Mouse (Mus musculus) small intestine, adult 2 months (tissue): ENCODE results near the gene Tm6sf1. TPM values are rescaled to one million over a fixed set of nuclear protein-coding genes. Genes with fewer than 3 reads are reported as not detected.

ENCODE experiments used
- H3K27ac ChIP-seq: fragments of 200-500 bp; 2 replicates; pipeline ENCODE4 v1.5.1; 2012; ENCODE audit warnings: low read depth, low read length, control low read depth, inconsistent platforms; ENCODE audit not compliant: insufficient read depth
- H3K27me3 ChIP-seq: fragments of 200-500 bp; 2 replicates; pipeline ENCODE4 v1.6.1; 2012; ENCODE audit warnings: mild to moderate bottlenecking, moderate library complexity, low read length, inconsistent platforms; ENCODE audit not compliant: control insufficient read depth, insufficient read depth
- H3K36me3 ChIP-seq: fragments of 200-500 bp; 2 replicates; pipeline ENCODE4 v1.6.1; 2012; ENCODE audit warnings: mild to moderate bottlenecking, low read length, control low read depth, inconsistent platforms; ENCODE audit not compliant: control insufficient read depth, insufficient read depth
- H3K4me1 ChIP-seq: fragments of 200-500 bp; 2 replicates; pipeline ENCODE4 v1.6.1; 2012; ENCODE audit warnings: low read length, inconsistent platforms, mixed read lengths; ENCODE audit not compliant: control insufficient read depth, insufficient read depth, insufficient read length
- H3K4me3 ChIP-seq: fragments of 200-500 bp; 2 replicates; pipeline ENCODE4 v1.5.1; 2012; ENCODE audit warnings: low read depth, mild to moderate bottlenecking, control low read depth, inconsistent platforms, low read length, moderate library complexity
- CTCF ChIP-seq: fragments of 200-500 bp; IDR thresholded peaks from 2 replicates; pipeline ENCODE4 v1.5.1; 2012; ENCODE audit warnings: low read depth, mild to moderate bottlenecking, control low read depth, inconsistent platforms, low read length, moderate library complexity, mixed read lengths; ENCODE audit not compliant: insufficient replicate concordance, insufficient read length; ENCODE audit errors: extremely low read depth
- POLR2A ChIP-seq: fragments of 200-500 bp; IDR thresholded peaks from 2 replicates; pipeline ENCODE4 v1.6.1; 2012; ENCODE audit warnings: low read depth, mild to moderate bottlenecking, control low read depth, inconsistent platforms, low read length, moderate library complexity
- WGBS: fragments of 180-500 bp; shearing (Covaris S2); methylation state at CpG from one replicate; pipeline ENCODE4 v1.1.7; 2018; 5-methylcytosine and 5-hydroxymethylcytosine counted together
- polyA plus RNA-seq: library from polyadenylated mRNA; depleted of rRNA; stranded (reverse); fragments of >200 nt; gene quantifications from 2 replicates; pipeline ENCODE4 v1.2.3, GENCODE M21; 2012; rRNA removed

Gene Tm6sf1
- polyA plus RNA-seq, 1 experiment, result 16.3 TPM

GRCm38 (mm10) chr7:81921379-81921952 is 62.7 kb downstream of the Tm6sf1 start:
- Histone ChIP-seq H3K27ac (no peak overlapping the region), H3K4me1 (no peaks in the 10 kb centered on the region), H3K27me3 (no peaks in the 10 kb centered on the region), H3K4me3 (no peak overlapping the region), H3K36me3 (no peaks in the 10 kb centered on the region)
- WGBS, result 21% methylated on average over 1 of the region's 1 CpGs
- TF ChIP-seq CTCF, result no peak
- TF ChIP-seq POLR2A, result no peak

DNA sequence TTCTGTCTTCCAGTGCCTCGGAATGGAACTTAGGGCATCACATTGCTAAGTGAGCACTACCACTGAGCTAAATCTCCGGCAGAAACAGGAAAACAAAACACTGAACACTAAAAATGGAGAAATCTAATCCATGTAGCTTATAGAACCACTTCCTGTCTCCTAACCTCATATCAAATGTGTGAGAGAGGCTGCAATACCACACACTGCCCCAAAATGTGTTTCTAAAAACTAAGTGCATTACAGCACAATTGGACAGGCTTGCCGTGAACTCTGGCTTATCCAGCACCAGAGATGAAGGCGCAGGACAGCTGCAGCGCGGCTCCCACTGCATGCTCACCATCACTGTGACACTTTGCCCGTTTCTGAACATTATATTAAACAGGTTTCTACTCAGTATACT is 70.2 kb downstream of the Tm6sf1 start:
- WGBS, result 76% methylated on average over 7 of the region's 7 CpGs

GRCm38 (mm10) chr7:81932521-81933045 is 73.8 kb downstream of the Tm6sf1 start:
- H3K36me3 ChIP-seq, result no peaks in the 10 kb centered on the region
- TF ChIP-seq CTCF (no peak), POLR2A (no peak)
- no peak overlapping the region for H3K27ac ChIP-seq
- 41% methylated on average over 5 of the region's 5 CpGs for WGBS
- peaks cover 19% of the 10 kb centered on the region for H3K27me3 ChIP-seq
- H3K4me1 ChIP-seq, result no peaks in the 10 kb centered on the region
- H3K4me3 ChIP-seq, result no peak overlapping the region

More for the DNA sequence above, 70.2 kb downstream of the Tm6sf1 start:
- Histone ChIP-seq H3K27ac (no peak overlapping the region), H3K27me3 (peaks cover 9% of the 10 kb centered on the region), H3K36me3 (no peaks in the 10 kb centered on the region), H3K4me1 (no peaks in the 10 kb centered on the region), H3K4me3 (no peak overlapping the region)
- no peak for TF ChIP-seq POLR2A
- no peak for TF ChIP-seq CTCF

DNA sequence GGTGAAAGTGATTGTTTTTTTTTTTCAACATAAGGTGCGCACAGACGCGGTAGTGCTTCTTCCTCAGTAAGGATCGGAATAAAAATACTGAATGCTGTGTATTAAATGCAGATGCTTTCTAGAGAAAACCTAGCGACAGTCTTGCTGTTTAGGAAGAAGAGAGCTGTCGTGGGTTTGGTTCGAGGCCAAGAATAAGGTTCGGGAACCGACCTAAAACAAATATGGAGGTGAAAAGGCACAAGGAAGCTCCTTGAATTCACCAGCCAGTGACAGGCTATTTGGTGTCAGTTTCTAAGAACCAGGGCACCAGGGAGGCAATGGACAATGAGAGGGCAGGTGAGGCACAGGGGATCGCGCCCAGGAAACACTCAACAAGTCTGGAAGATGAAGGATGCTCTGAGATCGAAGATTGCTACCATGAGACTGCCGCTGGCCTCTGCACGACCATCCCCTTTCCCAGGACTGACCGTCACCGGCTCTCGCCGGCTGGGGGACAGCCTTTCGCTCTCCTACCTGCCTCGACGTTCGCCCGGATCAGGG is 74.3 kb downstream of the Tm6sf1 start:
- Histone ChIP-seq H3K27me3 (peaks cover 19% of the 10 kb centered on the region), H3K4me1 (no peaks in the 10 kb centered on the region), H3K4me3 (peak overlapping the region; percentile 79), H3K27ac (no peak overlapping the region), H3K36me3 (no peaks in the 10 kb centered on the region)
- TF ChIP-seq POLR2A (no peak), CTCF (no peak)
- 12% methylated on average over 23 of the region's 23 CpGs for WGBS

- Histone ChIP-seq H3K27ac (0 out of 2 replicates have a peak overlapping the region, but pooled peaks have one; percentile 11), H3K4me1 (no peaks in the 10 kb centered on the region), H3K4me3 (peak overlapping the region; percentile 79), H3K27me3 (peaks cover 19% of the 10 kb centered on the region), H3K36me3 (no peaks in the 10 kb centered on the region)
- TF ChIP-seq CTCF (no peak), POLR2A (no peak)
- WGBS, result 1% methylated on average over 97 of the region's 103 CpGs
Measured at GRCm38 (mm10) chr7:81933601-81934266, 74.9 kb downstream of the Tm6sf1 start.

Other genes with a start within 250 kb of the Tm6sf1 start
- gene Homer2, start 151.5 kb upstream of the Tm6sf1 start, polyA plus RNA-seq, result 11.2 and 20.2 TPM in 2 replicates
- gene Ramac, start 96.1 kb upstream of the Tm6sf1 start, polyA plus RNA-seq, result 1.3 and 3.7 TPM in 2 replicates
- 17.0 and 23.4 TPM in 2 replicates for gene 3110040N11Rik, start 69.5 kb upstream of the Tm6sf1 start, polyA plus RNA-seq
- 12.0 and 18.3 TPM in 2 replicates for gene Btbd1, start 29.6 kb upstream of the Tm6sf1 start, polyA plus RNA-seq
- gene Gm10160, start 3.2 kb upstream of the Tm6sf1 start, polyA plus RNA-seq, result not detected in 2 replicates
- 1.0 and 1.3 TPM in 2 replicates for gene Hdgfl3, start 75.5 kb downstream of the Tm6sf1 start, polyA plus RNA-seq
- gene Bnc1, start 133.3 kb downstream of the Tm6sf1 start, polyA plus RNA-seq, result 0.05 and 0.17 TPM in 2 replicates